Mouse (Mus musculus) cerebellum, adult 8-10 months (tissue): ENCODE data around the gene Tiam1.

Source experiments
- DNase-seq: peaks from one replicate; pipeline ENCODE4 v3.0.0; 2022

The Tiam1 gene

GRCm38 (mm10) chr16:90045611-90046010 is 98.0 kb downstream of the Tiam1 start:
- DNase-seq = no peak

GRCm38 (mm10) chr16:90044004-90044754 is 99.4 kb downstream of the Tiam1 start:
- DNase-seq = no peak

- no peak for DNase-seq
Measured at GRCm38 (mm10) chr16:90042874-90043273, 100.7 kb downstream of the Tiam1 start.

DNA sequence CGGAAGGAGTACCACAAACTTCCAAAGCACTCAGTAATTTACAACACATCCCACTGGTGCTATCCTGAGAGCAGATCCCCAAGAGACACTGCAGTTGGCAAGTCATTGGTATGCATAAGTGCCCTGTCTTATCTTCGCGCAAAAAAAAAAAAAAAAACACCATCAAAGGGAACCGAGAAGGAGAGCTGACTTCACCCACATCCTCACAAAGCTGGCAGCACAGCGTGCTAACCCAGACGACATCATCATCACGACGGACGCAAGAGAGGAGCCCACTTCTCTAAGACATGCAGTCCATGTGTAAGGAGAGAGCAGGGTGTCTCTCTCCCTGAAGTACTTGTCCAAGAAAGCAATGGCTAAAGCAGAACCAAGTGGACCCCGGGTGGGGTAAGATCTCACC is 101.2 kb downstream of the Tiam1 start:
- DNase-seq = no peak

GRCm38 (mm10) chr16:90040771-90041364 is 102.7 kb downstream of the Tiam1 start:
- DNase-seq = no peak

- no peak for DNase-seq
Measured at GRCm38 (mm10) chr16:90035595-90036110, 107.9 kb downstream of the Tiam1 start.

DNA sequence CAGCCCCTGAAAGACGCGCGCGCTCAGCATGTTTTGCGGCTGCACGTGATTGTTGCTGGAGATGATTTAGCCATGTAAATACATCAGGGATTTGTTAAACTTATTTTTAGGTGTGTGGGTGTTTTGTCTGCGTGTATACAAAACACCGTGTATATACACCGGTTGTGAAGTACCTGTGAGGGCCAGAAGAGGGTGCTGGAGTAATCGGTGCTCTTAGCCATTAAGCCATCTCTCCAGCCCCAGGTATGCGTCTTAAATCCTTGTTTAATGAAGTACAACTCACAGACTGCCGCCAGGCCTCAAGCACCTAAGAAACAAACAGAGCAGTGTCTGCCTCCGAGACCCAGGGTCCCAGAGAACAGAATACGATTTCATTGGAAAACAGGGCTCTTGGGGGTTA is 113.2 kb downstream of the Tiam1 start:
- no peak for DNase-seq

DNA sequence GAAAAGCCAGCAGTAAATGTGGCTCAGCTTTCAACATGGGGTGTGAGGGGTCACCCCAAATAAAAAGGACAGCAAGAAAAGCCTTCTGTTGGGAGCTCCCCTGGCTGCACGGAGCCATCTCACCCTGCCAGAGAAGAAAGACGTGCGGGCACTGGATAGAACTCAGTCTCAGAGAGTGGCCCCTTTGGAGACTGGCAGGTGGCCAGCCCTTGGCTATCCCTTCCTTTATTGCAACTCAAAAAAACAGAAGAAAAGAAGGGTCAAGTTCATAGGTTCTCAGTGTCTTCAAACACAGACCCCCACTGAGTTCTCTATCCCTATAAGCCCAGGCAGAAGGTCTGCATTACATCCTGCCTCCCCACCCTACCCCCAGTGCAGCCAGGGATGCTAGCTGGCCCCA is 115.7 kb downstream of the Tiam1 start:
- DNase-seq = no peak

DNA sequence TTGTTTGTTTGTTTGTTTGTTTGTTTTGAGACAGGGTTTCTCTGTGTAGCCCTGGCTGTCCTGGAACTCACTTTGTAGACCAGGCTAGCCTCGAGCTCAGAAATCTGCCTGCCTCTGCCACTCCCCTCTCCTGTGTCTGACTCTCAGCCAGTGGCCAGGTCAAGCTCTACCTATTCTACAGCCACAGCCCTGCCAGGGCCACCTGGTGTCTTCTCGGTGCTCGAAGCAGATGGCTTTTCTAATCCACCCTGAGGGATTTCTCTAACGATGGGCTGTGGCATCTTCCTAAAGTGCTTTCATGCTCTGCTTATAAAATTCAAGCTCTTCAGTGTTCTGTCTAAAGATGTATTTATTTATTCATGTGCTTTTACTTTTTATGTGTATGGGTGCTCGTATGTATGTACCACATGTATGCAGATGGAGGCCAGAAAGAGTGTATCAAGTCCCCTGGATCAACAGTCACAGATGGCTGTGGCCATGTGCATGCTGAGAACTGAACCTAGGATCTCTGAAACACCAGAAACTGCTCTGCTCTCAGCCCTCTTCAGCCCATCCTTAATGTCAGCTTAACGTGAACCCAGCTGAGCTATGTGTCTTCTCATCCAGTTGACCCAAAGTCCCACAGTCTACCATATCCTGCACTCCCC is 117.9 kb downstream of the Tiam1 start:
- DNase-seq = peak; percentile 59

- peak; percentile 87 for DNase-seq
Measured at GRCm38 (mm10) chr16:90023665-90024010, 119.9 kb downstream of the Tiam1 start.

DNA sequence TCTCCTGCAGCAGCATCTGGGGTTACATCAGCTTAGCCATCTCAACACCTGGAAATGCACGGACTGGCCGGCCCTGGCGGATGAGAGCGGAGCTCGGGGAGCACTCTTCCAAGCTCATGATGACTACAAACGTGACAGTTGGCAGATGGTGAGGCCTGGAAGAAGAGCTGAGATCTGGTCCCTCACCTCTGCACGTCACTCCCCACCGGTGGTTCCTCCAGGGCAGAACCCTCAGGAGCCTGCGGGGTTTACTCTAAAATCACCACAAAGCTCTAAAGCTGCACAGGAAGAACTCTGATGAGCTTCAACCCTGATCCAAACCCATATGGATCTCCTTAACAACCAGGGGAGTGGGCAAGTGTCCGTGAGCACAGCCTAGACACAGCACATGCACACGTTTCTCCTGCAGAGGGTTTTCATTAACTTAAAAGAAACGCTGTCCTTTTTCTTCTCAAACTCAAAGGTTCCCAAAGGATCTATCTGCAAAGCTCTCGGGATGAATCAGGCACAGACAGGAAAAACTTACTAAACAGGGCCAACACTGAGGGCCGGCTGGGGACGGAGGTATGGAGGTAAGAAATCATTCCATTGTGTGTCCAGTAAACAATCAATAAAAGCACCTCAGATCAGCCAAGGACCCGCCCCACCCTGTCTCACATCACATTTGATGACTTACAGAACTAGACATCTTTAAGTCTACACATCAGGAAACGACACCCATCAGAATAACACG is 120.5 kb downstream of the Tiam1 start:
- DNase-seq = peak; percentile 48

DNA sequence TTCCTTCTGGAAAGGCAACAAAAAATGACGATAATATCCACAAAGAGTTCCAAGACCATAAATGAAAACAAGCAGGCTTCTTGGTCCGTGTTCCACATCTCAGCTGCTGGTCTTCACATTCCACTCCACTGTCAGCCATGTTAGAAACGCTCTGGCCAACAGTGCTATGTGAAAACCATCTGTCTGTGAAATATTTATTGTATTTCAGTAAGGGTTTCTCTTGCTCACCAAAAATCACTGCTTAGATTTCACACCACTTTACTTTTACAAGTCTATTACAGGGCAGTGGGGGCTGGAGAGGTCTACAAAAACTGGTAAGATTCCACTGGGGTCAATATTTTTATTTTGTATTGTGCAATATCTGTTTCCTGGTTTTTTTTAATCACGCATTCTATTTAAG is 127.5 kb downstream of the Tiam1 start:
- no peak for DNase-seq

DNA sequence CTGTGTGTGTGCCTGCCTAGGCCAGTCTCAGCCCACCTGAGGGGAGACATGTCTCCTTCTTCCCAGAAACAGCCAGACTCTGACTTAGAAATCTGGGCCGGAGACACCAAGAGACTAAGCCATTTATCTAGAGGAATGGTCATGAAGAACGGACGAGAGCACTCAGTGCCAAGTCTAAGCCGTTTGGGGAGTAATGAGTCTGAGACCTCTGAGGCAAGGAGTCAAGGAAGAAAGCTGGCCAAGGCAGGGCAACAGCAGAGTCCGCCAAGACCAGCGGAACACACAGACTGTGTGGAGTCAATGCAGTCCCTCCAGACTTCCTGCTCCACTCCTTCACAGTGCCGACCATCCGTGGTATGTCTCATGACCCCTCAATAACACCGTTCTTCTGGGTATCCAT is 129.0 kb downstream of the Tiam1 start:
- no peak for DNase-seq

GRCm38 (mm10) chr16:90011521-90012181 is 131.9 kb downstream of the Tiam1 start:
- no peak for DNase-seq

GRCm38 (mm10) chr16:90008504-90008903 is 135.1 kb downstream of the Tiam1 start:
- DNase-seq = no peak

DNA sequence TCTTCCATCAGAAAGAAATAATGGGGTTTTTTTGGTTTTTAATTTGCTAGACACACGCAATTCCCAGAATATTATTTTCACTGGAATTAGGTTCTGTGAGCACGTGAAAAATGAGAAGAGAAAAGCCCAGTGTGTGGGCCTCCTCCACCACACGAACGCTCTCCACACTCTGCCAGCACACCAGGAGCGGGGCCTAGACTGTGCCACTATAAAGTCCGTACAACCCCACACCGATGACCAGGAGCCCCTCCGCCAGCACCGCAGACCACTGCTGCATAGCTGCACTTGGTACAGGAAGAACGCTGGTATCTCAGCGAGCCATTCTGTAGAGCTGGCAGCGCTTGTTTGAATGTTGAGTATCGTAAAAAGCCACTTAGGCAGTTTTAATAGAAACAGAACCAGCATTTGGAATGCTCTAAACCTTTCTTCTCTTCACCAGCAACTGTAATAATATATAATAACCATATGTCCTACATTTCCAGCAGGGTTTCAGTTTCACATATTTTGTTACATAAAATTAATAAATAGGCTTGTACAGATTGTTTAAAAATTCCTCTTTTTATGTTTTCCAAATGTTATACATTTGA is 136.1 kb downstream of the Tiam1 start:
- no peak for DNase-seq

- DNase-seq = no peak
Measured at GRCm38 (mm10) chr16:90003556-90003955, 140.0 kb downstream of the Tiam1 start.

GRCm38 (mm10) chr16:89995155-89995554 is 148.4 kb downstream of the Tiam1 start:
- DNase-seq = no peak

- DNase-seq = peak; percentile 80
Measured at GRCm38 (mm10) chr16:89993991-89994825, 149.4 kb downstream of the Tiam1 start.

DNA sequence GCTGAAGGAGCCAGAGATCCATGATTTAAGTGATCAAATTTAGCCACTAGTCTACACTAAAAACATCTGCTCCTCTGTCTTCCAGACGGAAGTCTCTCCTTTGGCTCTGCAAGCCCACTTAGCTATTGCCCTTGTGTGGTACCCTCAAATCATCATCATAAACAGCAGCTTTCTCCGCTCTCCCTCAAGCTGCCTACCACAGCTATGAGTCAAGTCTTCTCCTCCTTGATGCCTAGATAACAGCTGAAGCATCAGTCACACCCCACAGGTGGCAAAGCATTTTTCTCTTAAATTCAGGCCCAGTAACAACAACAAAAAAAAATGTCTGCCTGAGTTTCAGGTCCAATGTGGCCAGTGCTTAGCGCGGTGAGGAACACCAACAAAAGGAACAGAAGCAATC is 150.1 kb downstream of the Tiam1 start:
- no peak for DNase-seq

DNA sequence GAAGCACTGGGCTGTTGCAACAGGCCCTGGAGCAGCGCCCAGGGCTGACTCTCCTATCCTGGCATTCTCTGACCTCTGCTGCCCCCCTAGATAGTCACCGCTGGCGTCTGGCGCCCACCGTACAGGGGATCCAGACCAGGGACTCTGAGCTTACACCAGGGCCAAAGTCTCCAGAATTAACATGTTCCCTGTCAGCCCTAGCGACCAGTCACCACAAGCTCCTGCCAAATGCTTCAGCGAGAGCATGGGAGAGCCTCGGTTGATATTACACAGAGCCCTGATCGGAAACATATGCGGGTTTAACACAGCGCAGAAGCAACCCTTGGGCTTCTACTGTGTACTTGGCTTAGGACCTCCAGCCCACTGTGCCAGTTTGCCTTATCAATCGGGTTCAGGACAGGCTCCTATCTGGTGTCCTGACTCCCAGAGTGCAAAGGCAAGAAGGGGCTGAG is 151.8 kb downstream of the Tiam1 start:
- DNase-seq = no peak
